Mouse (Mus musculus): Measurements from ENCODE around the gene Pla2g4e. TPM values are rescaled to one million over a fixed set of nuclear protein-coding genes. Genes with fewer than 3 reads are reported as not detected.

Gene Pla2g4e
- polyA plus RNA-seq, 1 experiment from 2014 or later = 0.05 TPM

DNA sequence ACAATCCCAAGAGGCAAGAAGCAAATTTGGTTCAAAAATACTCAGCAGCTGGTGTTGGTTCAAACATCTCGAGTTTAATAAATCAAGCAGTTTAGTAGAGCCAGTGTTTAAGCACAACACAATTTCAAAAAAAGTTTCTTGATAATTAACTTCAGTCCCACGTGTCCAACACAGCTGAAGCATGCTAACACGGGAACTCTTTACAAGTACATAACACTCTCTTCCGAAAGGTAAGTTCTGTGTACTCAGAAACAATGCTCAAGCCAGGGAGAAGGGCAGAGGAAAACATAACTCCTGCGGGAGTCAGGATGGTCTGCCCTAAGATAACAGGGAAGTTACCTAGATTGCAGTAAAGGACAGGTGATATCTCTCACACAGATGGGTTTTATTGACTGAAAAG is 102.8 kb downstream of the Pla2g4e start:
- DNase-seq (ENCODE audit: low spot score) = no peak
- WGBS = 88% methylated on average over 5 of the region's 5 CpGs
- no peak overlapping the region for H3K27ac ChIP-seq (ENCODE audit: low read depth, low read length)

GRCm38 (mm10) chr2:120141671-120142070 is 103.5 kb downstream of the Pla2g4e start:
- WGBS = 83% methylated on average over 1 of the region's 1 CpGs
- Histone ChIP-seq H3K9ac (ENCODE audit: low read length) (no peak overlapping the region), H3K4me2 (ENCODE audit: low read depth) (no peak overlapping the region), H3K9me3 (ENCODE audit: control insufficient read depth, low read length) (no peaks in the 10 kb centered on the region), H3K4me3 (ENCODE audit: low read depth, low read length) (no peak overlapping the region), H3K27me3 (ENCODE audit: control insufficient read depth, insufficient read depth, low read length) (no peaks in the 10 kb centered on the region), H3K36me3 (ENCODE audit: control insufficient read depth, insufficient read depth, low read length) (no peaks in the 10 kb centered on the region), H3K27ac (ENCODE audit: low read depth, low read length) (no peak overlapping the region), H3K4me1 (ENCODE audit: control insufficient read depth, insufficient read depth, low read length) (no peaks in the 10 kb centered on the region)
- DNase-seq (ENCODE audit: low spot score) (no peak), ATAC-seq (ENCODE audit: insufficient read depth, low FRiP score, low TSS enrichment) (no peak)

More for the DNA sequence above, 102.8 kb downstream of the Pla2g4e start:
- Histone ChIP-seq H3K36me3 (ENCODE audit: control insufficient read depth, insufficient read depth, low read length) (no peaks in the 10 kb centered on the region), H3K4me3 (ENCODE audit: low read depth, low read length) (no peak overlapping the region), H3K27me3 (ENCODE audit: control insufficient read depth, insufficient read depth, low read length) (no peaks in the 10 kb centered on the region), H3K4me2 (ENCODE audit: low read depth) (no peak overlapping the region), H3K9me3 (ENCODE audit: control insufficient read depth, low read length) (no peaks in the 10 kb centered on the region), H3K9ac (ENCODE audit: low read length) (no peak overlapping the region), H3K4me1 (ENCODE audit: control insufficient read depth, insufficient read depth, low read length) (no peaks in the 10 kb centered on the region)
- ATAC-seq (ENCODE audit: insufficient read depth, low FRiP score, low TSS enrichment) = no peak

- WGBS = 88% methylated on average over 5 of the region's 5 CpGs
- no peak for ATAC-seq (ENCODE audit: insufficient read depth, low FRiP score, low TSS enrichment)
- no peaks in the 10 kb centered on the region for H3K9me3 ChIP-seq (ENCODE audit: control insufficient read depth, low read length)
- H3K4me2 ChIP-seq (ENCODE audit: low read depth) = no peak overlapping the region
- no peak overlapping the region for H3K9ac ChIP-seq (ENCODE audit: low read length)
- H3K27ac ChIP-seq (ENCODE audit: low read depth, low read length) = no peak overlapping the region
- no peaks in the 10 kb centered on the region for H3K27me3 ChIP-seq (ENCODE audit: control insufficient read depth, insufficient read depth, low read length)
- DNase-seq (ENCODE audit: low spot score) = no peak
- H3K36me3 ChIP-seq (ENCODE audit: control insufficient read depth, insufficient read depth, low read length) = no peaks in the 10 kb centered on the region
- H3K4me1 ChIP-seq (ENCODE audit: control insufficient read depth, insufficient read depth, low read length) = no peaks in the 10 kb centered on the region
- no peak overlapping the region for H3K4me3 ChIP-seq (ENCODE audit: low read depth, low read length)
Observed at GRCm38 (mm10) chr2:120140326-120140725, 104.8 kb downstream of the Pla2g4e start.

- DNase-seq (ENCODE audit: low spot score) (no peak), ATAC-seq (ENCODE audit: insufficient read depth, low FRiP score, low TSS enrichment) (no peak)
- H3K4me2 ChIP-seq (ENCODE audit: low read depth) = no peak overlapping the region
- H3K4me1 ChIP-seq (ENCODE audit: control insufficient read depth, insufficient read depth, low read length) = no peaks in the 10 kb centered on the region
- H3K9me3 ChIP-seq (ENCODE audit: control insufficient read depth, low read length) = no peaks in the 10 kb centered on the region
- no peak overlapping the region for H3K4me3 ChIP-seq (ENCODE audit: low read depth, low read length)
- no peak overlapping the region for H3K27ac ChIP-seq (ENCODE audit: low read depth, low read length)
- no peaks in the 10 kb centered on the region for H3K36me3 ChIP-seq (ENCODE audit: control insufficient read depth, insufficient read depth, low read length)
- WGBS = 77% methylated on average over 1 of the region's 1 CpGs
- no peaks in the 10 kb centered on the region for H3K27me3 ChIP-seq (ENCODE audit: control insufficient read depth, insufficient read depth, low read length)
- H3K9ac ChIP-seq (ENCODE audit: low read length) = no peak overlapping the region
Observed at GRCm38 (mm10) chr2:120139091-120139490, 106.0 kb downstream of the Pla2g4e start.

DNA sequence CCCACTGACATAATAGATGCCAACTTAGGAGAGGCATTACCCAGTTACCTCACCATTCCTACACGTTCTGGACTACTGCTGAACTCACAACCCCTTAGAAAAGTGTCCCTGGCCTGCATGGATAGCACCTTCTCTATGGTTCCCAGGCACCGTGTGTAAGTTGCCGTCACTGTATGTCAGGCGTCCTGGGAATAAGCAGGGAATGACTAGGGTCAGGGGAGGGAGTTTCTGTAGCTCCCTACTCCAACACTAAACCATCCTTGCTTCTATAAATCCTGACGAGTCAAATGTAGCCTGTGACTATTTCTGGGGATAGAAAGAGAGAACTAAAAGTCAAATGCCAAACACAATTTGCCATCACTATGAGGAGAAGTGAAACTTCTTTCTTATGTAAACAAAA is 107.9 kb downstream of the Pla2g4e start:
- 76% methylated on average over 5 of the region's 5 CpGs for WGBS
- ATAC-seq (ENCODE audit: insufficient read depth, low FRiP score, low TSS enrichment) = no peak
- H3K9me3 ChIP-seq (ENCODE audit: control insufficient read depth, low read length) = no peaks in the 10 kb centered on the region

GRCm38 (mm10) chr2:120134453-120135075 is 110.6 kb downstream of the Pla2g4e start:
- H3K27me3 ChIP-seq (ENCODE audit: control insufficient read depth, insufficient read depth, low read length) = no peaks in the 10 kb centered on the region
- no peak overlapping the region for H3K4me3 ChIP-seq (ENCODE audit: low read depth, low read length)
- H3K36me3 ChIP-seq (ENCODE audit: control insufficient read depth, insufficient read depth, low read length) = no peaks in the 10 kb centered on the region
- ATAC-seq (ENCODE audit: insufficient read depth, low FRiP score, low TSS enrichment) = no peak
- H3K9me3 ChIP-seq (ENCODE audit: control insufficient read depth, low read length) = no peaks in the 10 kb centered on the region
- H3K27ac ChIP-seq (ENCODE audit: low read depth, low read length) = no peak overlapping the region
- H3K4me2 ChIP-seq (ENCODE audit: low read depth) = no peak overlapping the region
- peaks cover 2% of the 10 kb centered on the region; the same call in 1 of the 2 replicates for H3K4me1 ChIP-seq (ENCODE audit: control insufficient read depth, insufficient read depth, low read length)
- DNase-seq (ENCODE audit: low spot score) = no peak
- no peak overlapping the region for H3K9ac ChIP-seq (ENCODE audit: low read length)

More for the DNA sequence above, 107.9 kb downstream of the Pla2g4e start:
- H3K9ac ChIP-seq (ENCODE audit: low read length) = no peak overlapping the region
- H3K4me3 ChIP-seq (ENCODE audit: low read depth, low read length) = no peak overlapping the region
- no peaks in the 10 kb centered on the region for H3K4me1 ChIP-seq (ENCODE audit: control insufficient read depth, insufficient read depth, low read length)
- no peaks in the 10 kb centered on the region for H3K36me3 ChIP-seq (ENCODE audit: control insufficient read depth, insufficient read depth, low read length)
- DNase-seq (ENCODE audit: low spot score) = no peak
- no peak overlapping the region for H3K27ac ChIP-seq (ENCODE audit: low read depth, low read length)
- H3K27me3 ChIP-seq (ENCODE audit: control insufficient read depth, insufficient read depth, low read length) = no peaks in the 10 kb centered on the region
- H3K4me2 ChIP-seq (ENCODE audit: low read depth) = no peak overlapping the region

GRCm38 (mm10) chr2:120131881-120132280 is 113.3 kb downstream of the Pla2g4e start:
- Histone ChIP-seq H3K4me3 (ENCODE audit: low read depth, low read length) (no peak overlapping the region), H3K4me1 (ENCODE audit: control insufficient read depth, insufficient read depth, low read length) (peaks cover 3% of the 10 kb centered on the region; the same call in 1 of the 2 replicates), H3K9ac (ENCODE audit: low read length) (no peak overlapping the region), H3K27ac (ENCODE audit: low read depth, low read length) (no peak overlapping the region), H3K9me3 (ENCODE audit: control insufficient read depth, low read length) (no peaks in the 10 kb centered on the region), H3K4me2 (ENCODE audit: low read depth) (no peak overlapping the region), H3K27me3 (ENCODE audit: control insufficient read depth, insufficient read depth, low read length) (no peaks in the 10 kb centered on the region), H3K36me3 (ENCODE audit: control insufficient read depth, insufficient read depth, low read length) (no peaks in the 10 kb centered on the region)
- ATAC-seq (ENCODE audit: insufficient read depth, low FRiP score, low TSS enrichment) = no peak
- no peak for DNase-seq (ENCODE audit: low spot score)
- 89% methylated on average over 1 of the region's 1 CpGs for WGBS

DNA sequence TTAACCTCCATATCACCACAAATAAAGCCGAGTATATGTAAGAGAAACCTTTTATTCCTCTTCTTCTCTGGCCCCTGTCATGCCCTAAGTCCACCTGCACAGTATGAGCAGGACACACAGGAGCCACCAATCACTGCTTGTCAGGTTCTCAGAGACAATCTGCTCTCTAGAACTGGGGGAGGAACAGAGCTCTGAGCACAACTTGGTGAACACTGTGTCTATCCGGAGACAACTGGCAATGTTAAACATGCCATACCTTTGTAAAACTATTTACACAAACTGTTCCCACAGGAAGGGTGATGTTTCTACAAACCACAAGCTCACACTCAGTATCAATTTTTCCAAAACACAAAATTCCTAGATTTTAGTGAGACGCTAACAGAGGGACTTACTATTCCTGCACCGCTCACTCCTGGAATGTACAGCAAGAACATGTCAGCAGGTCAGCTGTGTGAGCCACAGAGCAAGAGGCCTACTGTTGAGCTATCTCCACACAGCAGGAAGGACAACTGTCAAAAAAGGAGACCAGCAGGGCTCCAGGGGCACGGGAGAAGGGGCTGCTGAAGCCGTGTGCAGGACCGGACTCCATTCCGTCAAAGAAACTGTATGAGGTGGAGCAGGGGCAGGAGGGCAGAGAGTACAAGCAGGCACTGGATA is 115.8 kb downstream of the Pla2g4e start:
- no peak overlapping the region for H3K4me3 ChIP-seq (ENCODE audit: low read depth, low read length)
- DNase-seq (ENCODE audit: low spot score) = no peak
- H3K27me3 ChIP-seq (ENCODE audit: control insufficient read depth, insufficient read depth, low read length) = no peaks in the 10 kb centered on the region
- H3K9ac ChIP-seq (ENCODE audit: low read length) = no peak overlapping the region
- no peaks in the 10 kb centered on the region for H3K9me3 ChIP-seq (ENCODE audit: control insufficient read depth, low read length)
- no peak overlapping the region for H3K27ac ChIP-seq (ENCODE audit: low read depth, low read length)
- no peaks in the 10 kb centered on the region for H3K36me3 ChIP-seq (ENCODE audit: control insufficient read depth, insufficient read depth, low read length)
- 69% methylated on average over 8 of the region's 8 CpGs for WGBS
- ATAC-seq (ENCODE audit: insufficient read depth, low FRiP score, low TSS enrichment) = no peak
- H3K4me1 ChIP-seq (ENCODE audit: control insufficient read depth, insufficient read depth, low read length) = peaks cover 3% of the 10 kb centered on the region; the same call in 1 of the 2 replicates
- H3K4me2 ChIP-seq (ENCODE audit: low read depth) = no peak overlapping the region

DNA sequence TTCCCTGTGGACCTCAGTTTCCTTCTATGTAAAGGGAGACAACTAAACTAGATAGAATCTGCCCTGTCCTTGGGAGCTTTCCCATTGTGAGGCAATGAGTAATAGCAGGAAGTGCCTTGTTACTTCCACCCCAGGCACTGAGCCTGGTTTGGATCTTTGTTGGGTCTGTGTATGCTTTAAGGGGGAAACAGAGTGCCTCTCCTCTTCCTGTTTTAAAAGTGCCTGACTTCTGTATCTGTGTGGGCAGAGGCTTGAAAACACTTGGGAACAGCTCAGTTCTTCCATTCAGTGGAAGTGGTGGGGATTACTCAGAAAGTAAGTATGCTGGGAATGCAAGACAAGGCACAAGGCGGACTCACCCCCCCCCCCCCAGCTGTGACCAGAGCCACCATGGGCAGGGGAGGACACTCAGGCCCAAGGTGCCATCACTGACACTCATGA is 116.5 kb downstream of the Pla2g4e start:
- H3K9me3 ChIP-seq (ENCODE audit: control insufficient read depth, low read length) = no peaks in the 10 kb centered on the region
- H3K9ac ChIP-seq (ENCODE audit: low read length) = no peak overlapping the region
- peaks cover 3% of the 10 kb centered on the region; the same call in 1 of the 2 replicates for H3K4me1 ChIP-seq (ENCODE audit: control insufficient read depth, insufficient read depth, low read length)
- no peak for ATAC-seq (ENCODE audit: insufficient read depth, low FRiP score, low TSS enrichment)
- H3K36me3 ChIP-seq (ENCODE audit: control insufficient read depth, insufficient read depth, low read length) = no peaks in the 10 kb centered on the region
- no peaks in the 10 kb centered on the region for H3K27me3 ChIP-seq (ENCODE audit: control insufficient read depth, insufficient read depth, low read length)
- H3K27ac ChIP-seq (ENCODE audit: low read depth, low read length) = no peak overlapping the region
- H3K4me3 ChIP-seq (ENCODE audit: low read depth, low read length) = no peak overlapping the region
- DNase-seq (ENCODE audit: low spot score) = no peak
- 64% methylated on average over 1 of the region's 1 CpGs for WGBS
- no peak overlapping the region for H3K4me2 ChIP-seq (ENCODE audit: low read depth)
